Mouse (Mus musculus): ENCODE measurements around the gene Ttc29.

DNA sequence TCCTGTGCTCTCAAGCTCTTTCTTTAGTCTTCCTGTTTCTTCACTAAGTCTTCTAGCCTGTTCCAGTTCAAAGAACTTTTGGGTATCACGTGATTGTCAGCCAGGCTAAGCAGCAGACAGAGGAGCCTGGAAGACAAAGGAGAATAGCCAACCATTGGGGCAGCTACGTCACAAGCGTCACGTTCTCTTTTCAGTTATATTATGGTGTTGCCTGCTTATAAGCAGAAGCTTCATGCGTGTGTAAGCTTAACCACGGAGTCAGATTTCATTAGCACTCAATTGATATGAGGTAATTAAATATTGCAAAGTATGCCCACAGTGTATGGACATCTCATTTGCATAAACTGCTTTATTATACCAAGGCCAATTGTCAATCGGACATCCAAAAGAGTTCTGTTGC lies 30.4 kb upstream of the Ttc29 start:
- TF ChIP-seq ZC3H11A (IDR thresholded peaks at IDR 0.05; ENCODE audit: borderline replicate concordance, low read depth, low read length) (no peak), CHD2 (IDR thresholded peaks at IDR 0.05; ENCODE audit: low read depth, low read length) (no peak)
